Mouse (Mus musculus): ENCODE results near the gene Porcn.

The Porcn gene

GRCm38 (mm10) chrX:8206015-8206693, at the start of gene Porcn:
Porcn (minus strand) TSS chrX:8206525.
- DNase-seq (ENCODE audit: low spot score): peak; percentile 80

GRCm38 (mm10) chrX:8255807-8256206, 49.5 kb upstream of the Porcn start:
- DNase-seq (ENCODE audit: low spot score): no peak

- DNase-seq (ENCODE audit: low spot score): no peak
Measured at GRCm38 (mm10) chrX:8253711-8254110, 47.4 kb upstream of the Porcn start.

GRCm38 (mm10) chrX:8252334-8253285, 46.3 kb upstream of the Porcn start, which contains the start of gene Ftsj1:
Ftsj1 (minus strand) TSS chrX:8252406.
- DNase-seq (ENCODE audit: low spot score): peak; percentile 84

- DNase-seq (ENCODE audit: low spot score): no peak
Measured at GRCm38 (mm10) chrX:8251789-8252333, 45.5 kb upstream of the Porcn start.

- DNase-seq (ENCODE audit: low spot score): no peak
Measured at GRCm38 (mm10) chrX:8248542-8249120, 42.3 kb upstream of the Porcn start.

GRCm38 (mm10) chrX:8247680-8248079, 41.4 kb upstream of the Porcn start:
- DNase-seq (ENCODE audit: low spot score): no peak

- DNase-seq (ENCODE audit: low spot score): no peak
Measured at GRCm38 (mm10) chrX:8238804-8239395, 32.6 kb upstream of the Porcn start.

- no peak for DNase-seq (ENCODE audit: low spot score)
Measured at GRCm38 (mm10) chrX:8236704-8237103, 30.4 kb upstream of the Porcn start.

GRCm38 (mm10) chrX:8233602-8234001, 27.3 kb upstream of the Porcn start:
- no peak for DNase-seq (ENCODE audit: low spot score)

- DNase-seq (ENCODE audit: low spot score): no peak
Measured at GRCm38 (mm10) chrX:8230272-8230671, 23.9 kb upstream of the Porcn start.

- DNase-seq (ENCODE audit: low spot score): no peak
Measured at GRCm38 (mm10) chrX:8223473-8223872, 17.1 kb upstream of the Porcn start.

- no peak for DNase-seq (ENCODE audit: low spot score)
Measured at GRCm38 (mm10) chrX:8222678-8223421, 16.5 kb upstream of the Porcn start.

- no peak for DNase-seq (ENCODE audit: low spot score)
Measured at GRCm38 (mm10) chrX:8222296-8222677, 16.0 kb upstream of the Porcn start.

- no peak for DNase-seq (ENCODE audit: low spot score)
Measured at GRCm38 (mm10) chrX:8219651-8220050, 13.3 kb upstream of the Porcn start.

- DNase-seq (ENCODE audit: low spot score): no peak
Measured at GRCm38 (mm10) chrX:8218114-8218513, 11.8 kb upstream of the Porcn start.

GRCm38 (mm10) chrX:8217383-8217782, 11.1 kb upstream of the Porcn start:
- DNase-seq (ENCODE audit: low spot score): no peak

- no peak for DNase-seq (ENCODE audit: low spot score)
Measured at GRCm38 (mm10) chrX:8211490-8212207, 5.3 kb upstream of the Porcn start.

GRCm38 (mm10) chrX:8209720-8210119, 3.4 kb upstream of the Porcn start:
- no peak for DNase-seq (ENCODE audit: low spot score)

GRCm38 (mm10) chrX:8207224-8207623, 899 bp upstream of the Porcn start:
- DNase-seq (ENCODE audit: low spot score): no peak
